Mouse (Mus musculus) embryonic facial prominence, embryonic 13.5 days (tissue): ENCODE measurements around the gene Mier2. TPM values are rescaled to one million over a fixed set of nuclear protein-coding genes. Genes with fewer than 3 reads are reported as not detected.

ENCODE experiments used
- ATAC-seq: fragments of 200-750 bp; cut with Nextera tagmentation; 2 replicates; pipeline ENCODE4 v1.8.0; 2017; ENCODE audit warnings: low read depth; ENCODE audit not compliant: insufficient number of reproducible peaks, insufficient read depth, low FRiP score, low TSS enrichment
- H3K27ac ChIP-seq: fragments of 300-500 bp; sonication (generic); 2 replicates; pipeline ENCODE4 v1.5.1; 2015; ENCODE audit warnings: moderate library complexity, mild to moderate bottlenecking, inconsistent platforms
- H3K27me3 ChIP-seq: fragments of 300-500 bp; sonication (generic); 2 replicates; pipeline ENCODE4 v1.6.1; 2015; ENCODE audit warnings: mild to moderate bottlenecking, inconsistent platforms
- H3K36me3 ChIP-seq: fragments of 300-500 bp; sonication (generic); 2 replicates; pipeline ENCODE4 v1.6.1; 2015; ENCODE audit warnings: mild to moderate bottlenecking, inconsistent platforms
- H3K4me1 ChIP-seq: fragments of 300-500 bp; sonication (generic); 2 replicates; pipeline ENCODE4 v1.6.1; 2015; ENCODE audit warnings: inconsistent platforms
- H3K4me2 ChIP-seq: fragments of 300-500 bp; sonication (generic); 2 replicates; pipeline ENCODE4 v1.6.1; 2015; ENCODE audit warnings: moderate library complexity, mild to moderate bottlenecking, inconsistent platforms
- H3K4me3 ChIP-seq: fragments of 300-500 bp; sonication (generic); 2 replicates; pipeline ENCODE4 v1.5.1; 2015; ENCODE audit warnings: mild to moderate bottlenecking, inconsistent platforms
- H3K9ac ChIP-seq: fragments of 300-500 bp; sonication (generic); 2 replicates; pipeline ENCODE4 v1.6.1; 2015; ENCODE audit warnings: mild to moderate bottlenecking, inconsistent platforms
- H3K9me3 ChIP-seq: fragments of 300-500 bp; sonication (generic); 2 replicates; pipeline ENCODE4 v1.6.1; 2016; ENCODE audit warnings: inconsistent platforms
- WGBS: fragments of 180-500 bp; shearing (Covaris S2); methylation state at CpG from one replicate; pipeline ENCODE4 v1.1.7; 2015; ENCODE audit warnings: mixed read lengths; 5-methylcytosine and 5-hydroxymethylcytosine counted together
- polyA plus RNA-seq: library from polyadenylated mRNA; unstranded; fragments of >200 nt; fragmentation: Nextera tagmentation; extraction: Ambion mirVana; gene quantifications from 2 replicates; pipeline ENCODE4 v1.2.1, GENCODE M21; 2015

Mier2 gene
- polyA plus RNA-seq, 1 experiment from 2014 or later: 73.6 TPM

DNA sequence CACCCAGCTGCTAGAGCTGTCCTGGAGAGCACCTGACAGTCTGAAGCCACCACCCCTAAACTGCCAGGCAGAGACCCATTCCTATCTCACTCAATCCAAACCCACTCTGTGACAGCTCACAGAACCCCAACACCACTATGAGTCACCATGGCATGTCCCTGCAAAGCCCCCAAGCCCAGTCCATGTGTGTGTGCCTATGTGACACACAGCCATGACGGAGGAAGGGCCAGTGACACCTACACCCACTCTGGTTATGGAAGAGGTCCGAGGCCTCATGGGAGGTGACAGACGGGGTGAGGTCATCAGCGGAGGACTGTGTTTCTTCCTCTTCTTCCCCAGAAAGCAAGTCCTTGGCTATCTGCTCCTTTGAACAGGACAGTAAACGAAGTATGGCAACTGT, 6.5 kb downstream of the Mier2 start:
- Histone ChIP-seq H3K4me2 (no peak overlapping the region), H3K36me3 (peaks cover 80% of the 10 kb centered on the region), H3K9ac (no peak overlapping the region), H3K9me3 (no peaks in the 10 kb centered on the region), H3K27ac (no peak overlapping the region), H3K4me1 (peaks cover 16% of the 10 kb centered on the region), H3K27me3 (no peaks in the 10 kb centered on the region), H3K4me3 (no peak overlapping the region)
- ATAC-seq: no peak
- 85% methylated on average over 5 of the region's 5 CpGs for WGBS

DNA sequence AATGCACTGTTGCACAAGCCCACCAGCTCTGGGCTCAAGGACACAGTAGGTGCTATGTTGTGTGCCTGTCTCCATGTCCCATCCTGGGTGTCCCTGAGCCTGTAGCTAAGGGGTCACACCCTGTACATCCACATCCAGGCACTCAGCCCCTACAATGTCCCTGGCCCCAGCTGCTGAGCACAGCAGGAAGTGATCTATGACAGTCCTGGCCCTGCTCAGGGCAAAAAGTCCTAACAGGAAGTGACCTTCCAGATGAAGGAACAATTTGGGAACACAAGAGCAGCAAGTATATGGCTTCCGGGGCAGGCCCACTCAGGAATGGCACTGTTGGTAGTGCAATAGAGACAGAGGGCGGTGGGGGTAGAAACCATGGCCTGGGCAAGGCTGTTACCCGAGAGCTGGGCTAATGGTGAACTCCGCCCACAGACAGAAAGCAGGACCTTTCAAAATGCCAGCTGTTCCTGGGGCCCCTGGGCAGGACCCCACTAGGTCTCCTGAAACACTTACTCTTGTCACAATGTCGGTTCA, 7.8 kb downstream of the Mier2 start:
- no peak overlapping the region for H3K9ac ChIP-seq
- H3K4me2 ChIP-seq: no peak overlapping the region
- no peak overlapping the region for H3K4me3 ChIP-seq
- H3K36me3 ChIP-seq: peaks cover 93% of the 10 kb centered on the region
- peaks cover 3% of the 10 kb centered on the region for H3K4me1 ChIP-seq
- WGBS: 77% methylated on average over 5 of the region's 5 CpGs
- no peak overlapping the region for H3K27ac ChIP-seq
- no peaks in the 10 kb centered on the region for H3K27me3 ChIP-seq
- ATAC-seq: no peak
- H3K9me3 ChIP-seq: no peaks in the 10 kb centered on the region

- Histone ChIP-seq H3K4me2 (no peak overlapping the region), H3K4me3 (no peak overlapping the region), H3K4me1 (no peaks in the 10 kb centered on the region), H3K27ac (no peak overlapping the region), H3K9ac (no peak overlapping the region), H3K27me3 (no peaks in the 10 kb centered on the region), H3K36me3 (peaks cover 100% of the 10 kb centered on the region), H3K9me3 (no peaks in the 10 kb centered on the region)
- ATAC-seq: no peak
- WGBS: 85% methylated on average over 11 of the region's 11 CpGs
These were observed 8.5 kb downstream of the Mier2 start for GRCm38 (mm10) chr10:79546483-79546882.

- 88% methylated on average over 12 of the region's 12 CpGs for WGBS
- Histone ChIP-seq H3K9ac (no peak overlapping the region), H3K4me2 (no peak overlapping the region), H3K4me1 (no peaks in the 10 kb centered on the region), H3K4me3 (no peak overlapping the region), H3K27ac (no peak overlapping the region), H3K36me3 (peaks cover 100% of the 10 kb centered on the region), H3K27me3 (no peaks in the 10 kb centered on the region), H3K9me3 (no peaks in the 10 kb centered on the region)
- no peak for ATAC-seq
These were observed 9.1 kb downstream of the Mier2 start for GRCm38 (mm10) chr10:79545891-79546290.

DNA sequence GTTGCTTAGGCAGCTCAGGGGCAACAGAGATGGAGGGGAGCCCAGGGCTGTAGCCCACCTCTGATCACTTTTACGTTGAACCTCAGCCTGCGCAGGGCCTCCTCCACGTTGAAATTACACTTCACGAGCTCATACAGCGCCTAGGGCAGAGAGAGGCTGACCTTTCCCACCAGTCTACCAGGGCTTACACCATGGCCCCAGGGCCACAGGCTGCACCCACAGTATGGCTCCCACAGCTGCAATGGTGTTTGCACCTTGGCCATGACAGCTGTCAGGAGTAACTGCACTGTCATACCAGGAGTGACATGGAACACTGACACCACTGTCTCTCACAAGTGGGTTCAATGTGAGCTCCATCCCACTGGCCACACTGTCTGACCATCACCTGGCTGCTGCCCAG, 10.4 kb downstream of the Mier2 start:
- Histone ChIP-seq H3K9ac (no peak overlapping the region), H3K36me3 (peaks cover 100% of the 10 kb centered on the region), H3K4me3 (no peak overlapping the region), H3K4me2 (no peak overlapping the region), H3K4me1 (no peaks in the 10 kb centered on the region), H3K27ac (no peak overlapping the region), H3K9me3 (no peaks in the 10 kb centered on the region), H3K27me3 (no peaks in the 10 kb centered on the region)
- ATAC-seq: no peak
- WGBS: 90% methylated on average over 5 of the region's 5 CpGs

DNA sequence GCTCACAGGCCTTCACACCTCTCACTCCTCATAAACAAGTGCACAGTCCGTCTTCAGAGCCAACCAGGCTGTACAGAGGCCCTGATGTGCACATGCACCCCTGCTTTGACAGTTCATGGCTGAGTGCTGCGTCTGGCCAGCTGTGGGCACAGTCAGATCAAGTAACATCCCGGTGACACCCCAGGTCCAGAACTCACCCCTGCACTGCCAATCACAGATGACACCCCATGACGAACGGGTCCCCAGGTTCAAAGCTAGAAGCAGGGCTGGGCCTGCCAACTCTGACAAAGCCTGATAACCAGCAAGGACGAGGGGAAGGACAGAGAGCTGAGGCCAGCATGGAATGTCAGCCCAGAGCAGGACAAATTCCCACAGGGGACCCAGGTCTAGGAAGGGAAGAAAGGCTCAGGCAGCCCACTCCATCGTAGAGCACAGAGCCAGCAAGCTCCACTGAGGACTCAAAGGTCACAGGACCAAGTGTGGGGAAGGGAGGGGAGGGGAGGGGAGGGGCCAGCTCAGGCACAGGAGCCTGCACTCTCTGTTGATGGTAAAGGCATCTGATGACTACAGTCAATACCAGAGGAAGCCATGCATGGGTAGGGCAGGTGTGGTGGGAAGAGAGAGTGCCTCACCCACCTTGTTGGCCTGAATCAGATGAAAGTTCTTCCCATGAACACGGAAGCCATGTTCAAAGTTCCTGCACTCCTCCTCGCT, 11.0 kb downstream of the Mier2 start:
- H3K4me1 ChIP-seq: no peaks in the 10 kb centered on the region
- no peak overlapping the region for H3K4me3 ChIP-seq
- 88% methylated on average over 9 of the region's 9 CpGs for WGBS
- H3K9me3 ChIP-seq: no peaks in the 10 kb centered on the region
- no peak overlapping the region for H3K9ac ChIP-seq
- H3K36me3 ChIP-seq: peaks cover 100% of the 10 kb centered on the region
- no peak overlapping the region for H3K4me2 ChIP-seq
- no peak overlapping the region for H3K27ac ChIP-seq
- no peak for ATAC-seq
- no peaks in the 10 kb centered on the region for H3K27me3 ChIP-seq

DNA sequence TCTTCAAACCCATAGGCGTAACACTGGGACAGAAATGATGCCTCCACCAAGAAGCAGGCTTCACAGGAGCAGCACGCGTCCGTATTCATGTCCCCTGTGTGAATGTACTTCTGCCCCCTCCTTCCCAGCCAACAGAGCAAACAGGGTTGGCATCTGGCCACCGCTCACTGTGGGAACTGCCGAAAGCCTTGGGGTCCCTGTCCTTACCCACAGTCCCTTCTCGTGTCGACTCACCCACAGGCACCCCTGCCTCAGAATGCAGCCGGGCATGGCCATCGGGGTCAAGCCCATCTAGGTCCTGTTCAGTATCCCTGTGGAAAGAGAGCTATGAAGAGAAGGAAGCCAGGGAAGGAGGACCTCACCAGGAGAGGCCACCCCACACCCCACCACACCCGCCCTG, 12.8 kb downstream of the Mier2 start:
- 97% methylated on average over 11 of the region's 11 CpGs for WGBS
- no peaks in the 10 kb centered on the region for H3K9me3 ChIP-seq
- H3K27me3 ChIP-seq: no peaks in the 10 kb centered on the region
- ATAC-seq: no peak
- H3K9ac ChIP-seq: no peak overlapping the region
- H3K27ac ChIP-seq: no peak overlapping the region
- no peaks in the 10 kb centered on the region for H3K4me1 ChIP-seq
- no peak overlapping the region for H3K4me3 ChIP-seq
- peaks cover 94% of the 10 kb centered on the region for H3K36me3 ChIP-seq
- no peak overlapping the region for H3K4me2 ChIP-seq

GRCm38 (mm10) chr10:79541522-79541921, 13.5 kb downstream of the Mier2 start:
- Histone ChIP-seq H3K4me1 (no peaks in the 10 kb centered on the region), H3K9ac (no peak overlapping the region), H3K9me3 (no peaks in the 10 kb centered on the region), H3K4me3 (no peak overlapping the region), H3K27ac (no peak overlapping the region), H3K4me2 (no peak overlapping the region), H3K27me3 (no peaks in the 10 kb centered on the region), H3K36me3 (peaks cover 87% of the 10 kb centered on the region)
- no peak for ATAC-seq
- WGBS: 86% methylated on average over 15 of the region's 15 CpGs

DNA sequence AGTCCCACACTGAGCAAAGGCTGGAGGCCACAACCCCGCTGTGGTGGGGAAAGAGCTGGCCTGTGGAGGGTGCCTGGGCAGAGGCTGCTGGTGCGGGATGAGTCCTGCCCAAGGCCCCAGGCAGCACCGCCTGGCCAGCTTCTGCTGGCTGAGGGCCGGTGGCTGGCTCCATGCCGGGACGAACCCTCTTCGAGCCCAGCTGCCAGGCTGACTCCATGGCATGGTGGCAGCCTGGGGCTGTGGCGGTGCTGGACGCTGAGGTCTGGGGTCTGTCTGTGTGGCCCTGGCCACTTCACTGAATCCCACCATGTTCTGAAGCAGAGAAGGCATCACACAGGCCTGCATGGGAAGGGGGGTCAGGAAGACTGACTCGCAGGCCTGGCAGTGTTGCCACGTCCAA, 14.3 kb downstream of the Mier2 start:
- H3K9ac ChIP-seq: no peak overlapping the region
- no peaks in the 10 kb centered on the region for H3K27me3 ChIP-seq
- ATAC-seq: no peak
- H3K36me3 ChIP-seq: peaks cover 80% of the 10 kb centered on the region
- WGBS: 97% methylated on average over 11 of the region's 11 CpGs
- H3K4me1 ChIP-seq: no peaks in the 10 kb centered on the region
- no peak overlapping the region for H3K4me3 ChIP-seq
- H3K27ac ChIP-seq: no peak overlapping the region
- H3K9me3 ChIP-seq: no peaks in the 10 kb centered on the region
- H3K4me2 ChIP-seq: no peak overlapping the region

- 94% methylated on average over 16 of the region's 16 CpGs for WGBS
- ATAC-seq: no peak
- no peak overlapping the region for H3K9ac ChIP-seq
- no peaks in the 10 kb centered on the region for H3K27me3 ChIP-seq
- H3K4me3 ChIP-seq: no peak overlapping the region
- H3K4me1 ChIP-seq: no peaks in the 10 kb centered on the region
- no peak overlapping the region for H3K27ac ChIP-seq
- no peaks in the 10 kb centered on the region for H3K9me3 ChIP-seq
- peaks cover 71% of the 10 kb centered on the region for H3K36me3 ChIP-seq
- no peak overlapping the region for H3K4me2 ChIP-seq
These were observed 15.1 kb downstream of the Mier2 start for GRCm38 (mm10) chr10:79539701-79540495.

GRCm38 (mm10) chr10:79538873-79539272, 16.1 kb downstream of the Mier2 start:
- Histone ChIP-seq H3K4me2 (no peak overlapping the region), H3K9me3 (no peaks in the 10 kb centered on the region), H3K9ac (no peak overlapping the region), H3K27ac (no peak overlapping the region), H3K27me3 (0 out of 2 replicates have a peak, but pooled peaks cover 7% of the 10 kb centered on the region), H3K36me3 (peaks cover 61% of the 10 kb centered on the region), H3K4me1 (peaks cover 2% of the 10 kb centered on the region; the same call in 1 of the 2 replicates), H3K4me3 (no peak overlapping the region)
- no peak for ATAC-seq
- 64% methylated on average over 4 of the region's 4 CpGs for WGBS

DNA sequence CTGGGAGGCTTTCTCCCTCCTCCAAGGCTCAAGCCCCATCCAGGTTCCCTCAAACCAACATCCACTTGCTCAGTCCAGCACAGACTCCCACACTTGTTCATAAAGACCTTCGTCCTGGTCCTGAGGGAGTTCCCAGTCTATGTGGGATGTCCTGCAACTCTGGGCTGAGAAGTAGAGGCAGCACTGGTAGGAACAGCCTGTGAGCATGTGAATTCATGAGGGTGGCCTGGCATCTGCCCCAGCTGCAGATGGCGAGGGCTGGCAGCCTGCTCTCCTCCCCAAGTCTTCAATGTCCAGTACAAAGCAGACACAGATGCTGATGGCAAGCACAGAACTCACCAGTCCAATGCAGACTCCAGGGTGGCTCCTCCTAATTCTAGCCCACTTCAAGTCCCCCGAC, 16.7 kb downstream of the Mier2 start:
- Histone ChIP-seq H3K9me3 (no peaks in the 10 kb centered on the region), H3K4me3 (no peak overlapping the region), H3K4me2 (no peak overlapping the region), H3K27ac (no peak overlapping the region), H3K36me3 (peaks cover 55% of the 10 kb centered on the region), H3K4me1 (peaks cover 6% of the 10 kb centered on the region; the same call in 1 of the 2 replicates), H3K9ac (no peak overlapping the region), H3K27me3 (0 out of 2 replicates have a peak, but pooled peaks cover 7% of the 10 kb centered on the region)
- ATAC-seq: no peak
- whole genome bisulfite sequencing: 88% methylated on average over 3 of the region's 3 CpGs
